ENCODE assay signal across 10 mouse cellular contexts in genomic region chr19:42069241-42069525, GRCm38 (mm10). TPM values are rescaled to one million over a fixed set of nuclear protein-coding genes. Genes with fewer than 3 reads are reported as not detected.
DNase-seq lines count a peak whose midpoint lies in the region; ATAC-seq and TF ChIP-seq lines count a peak whose summit lies in the region.
"Had no signal": no experiment of that assay in that cellular context is flagged by ENCODE, and none has a peak within 500 bp of the region (broad histone marks: within the 10 kb centered on the region; RNA-seq: fewer than 3 reads in every experiment).

No protein-coding gene starts in this region.

- no peaks in the 10 kb centered on the region for H3K9me3 ChIP-seq in lung, postnatal 0 days (ENCODE audit: low read length)

- peak overlapping the region; percentile 68 for H3K27ac ChIP-seq in lung, postnatal 0 days (ENCODE audit: low read length)

- no peak overlapping the region for H3K9ac ChIP-seq in lung, postnatal 0 days (replicated peaks; ENCODE audit: low read depth)

- H3K36me3 ChIP-seq in lung, postnatal 0 days (ENCODE audit: insufficient read depth, low read length), result no peaks in the 10 kb centered on the region

- H3K27me3 ChIP-seq in lung, postnatal 0 days (replicated peaks; ENCODE audit: insufficient read depth, low read length), result no peaks in the 10 kb centered on the region

- H3K4me2 ChIP-seq in lung, postnatal 0 days (replicated peaks; ENCODE audit: low read depth, low read length), result no peak overlapping the region

- peak; percentile 79 for TF ChIP-seq CTCF in lung, postnatal 0 days (IDR thresholded peaks at IDR 0.05)

- no peak overlapping the region for H3K4me3 ChIP-seq in lung, postnatal 0 days (ENCODE audit: low read depth, low read length)

- no peak for DNase-seq in cerebellum, adult 11-12 months
- DNase-seq in layer of hippocampus, adult 11-12 months (ENCODE audit: low spot score), result peak; percentile 38
- no peak for DNase-seq in layer of hippocampus, postnatal 10 days (ENCODE audit: low spot score in 2 of 2)
- peak; percentile 54 for DNase-seq in cerebellum, adult 9-10 months
- peak; percentile 62 for DNase-seq in lung, postnatal 0 days (ENCODE audit: low spot score)
- DNase-seq in thymus, postnatal 4 days, result no peak
- DNase-seq in right cerebral cortex, postnatal 4 days, result no peak
- DNase-seq: thymus, adult 18-20 months had no signal

- H3K4me1 ChIP-seq in lung, postnatal 0 days (ENCODE audit: insufficient read depth, low read depth, low read length), result no peaks in the 10 kb centered on the region

- 0 out of 2 replicates have a peak, but pooled peaks have one; percentile 31 for ATAC-seq in cerebellum, adult (ENCODE audit: insufficient number of reproducible peaks, low FRiP score, low TSS enrichment)
- ATAC-seq in lung, postnatal 0 days, result peak; percentile 51
- ATAC-seq: CD4-positive, CD25-positive, alpha-beta regulatory T cell, adult 4 months had no signal

- no peak for TF ChIP-seq EP300 in lung, postnatal 0 days (IDR thresholded peaks at IDR 0.05)

- 46% methylated on average over 6 of the region's 6 CpGs for WGBS in lung, postnatal 0 days

RNA-seq across cellular contexts. Expression of gene Morn4, which starts 17.0 kb away (rescaled TPM):
- 10 to 100 TPM; 63.7 to 68.2 TPM for total RNA-seq in layer of hippocampus, postnatal 10 days (2021)
- polyA plus RNA-seq in lung, postnatal 0 days (2015; fragmentation: Nextera tagmentation; extraction: Ambion mirVana), result 5.5 and 5.8 TPM in 2 replicates

RNA-seq across cellular contexts. Expression of gene 4933411K16Rik, which starts 17.1 kb away (rescaled TPM):
- total RNA-seq in layer of hippocampus, postnatal 10 days (2021), result 1 to 10 TPM in 1 of 2 experiments, under 1 TPM in 1; 0.71 to 1.4 TPM
- 0.10 and 0.14 TPM in 2 replicates for polyA plus RNA-seq in lung, postnatal 0 days (2015; fragmentation: Nextera tagmentation; extraction: Ambion mirVana)
- polyA plus RNA-seq: CD4-positive, CD25-positive, alpha-beta regulatory T cell, adult 4 months had no signal

RNA-seq across cellular contexts. Expression of gene Pi4k2a, which starts 21.1 kb away (rescaled TPM):
- 10 to 100 TPM; 47.4 to 48.7 TPM for total RNA-seq in layer of hippocampus, postnatal 10 days (2021)
- polyA plus RNA-seq in lung, postnatal 0 days (2015; fragmentation: Nextera tagmentation; extraction: Ambion mirVana), result 24.2 and 24.6 TPM in 2 replicates

RNA-seq across cellular contexts. Expression of gene Hoga1, which starts 23.8 kb away (rescaled TPM):
- total RNA-seq in layer of hippocampus, postnatal 10 days (2021), result 1 to 10 TPM; 9.1 to 9.3 TPM
- 4.9 and 6.4 TPM in 2 replicates for polyA plus RNA-seq in lung, postnatal 0 days (2015; fragmentation: Nextera tagmentation; extraction: Ambion mirVana)
- polyA plus RNA-seq: CD4-positive, CD25-positive, alpha-beta regulatory T cell, adult 4 months had no signal

RNA-seq across cellular contexts. Expression of gene Ankrd2, which starts 33.4 kb away (rescaled TPM):
- total RNA-seq in layer of hippocampus, postnatal 10 days (2021), result under 1 TPM; 0.34 to 0.40 TPM
- 0.53 and 0.62 TPM in 2 replicates for polyA plus RNA-seq in lung, postnatal 0 days (2015; fragmentation: Nextera tagmentation; extraction: Ambion mirVana)
- polyA plus RNA-seq: CD4-positive, CD25-positive, alpha-beta regulatory T cell, adult 4 months had no signal

Comparison
In these comparisons a context has a peak if more than half of its experiments do, and no peak if none do; other contexts are left out.
1. DNase-seq: peak in layer of hippocampus, adult 11-12 months (single experiment), cerebellum, adult 9-10 months (single experiment) and lung, postnatal 0 days (single experiment); none in cerebellum, adult 11-12 months (single experiment), layer of hippocampus, postnatal 10 days (0 of 2), thymus, postnatal 4 days (single experiment) and right cerebral cortex, postnatal 4 days (single experiment).